Mouse (Mus musculus) CH12.LX (cell line): Measurements from ENCODE around the gene Filip1l. TPM values are rescaled to one million over a fixed set of nuclear protein-coding genes. Genes with fewer than 3 reads are reported as not detected.

Experiments used
- DNase-seq: peaks from one replicate; pipeline ENCODE4 v3.0.0-alpha.2; 2013; ENCODE audit errors: extremely low read depth
- H3K27ac ChIP-seq: 2 replicates; pipeline ENCODE4 v1.5.1; 2012; ENCODE audit warnings: low read depth, mild to moderate bottlenecking, control low read depth, moderate library complexity; ENCODE audit not compliant: insufficient read depth
- H3K27me3 ChIP-seq: replicated peaks from 2 replicates; pipeline ENCODE3; 2012; ENCODE audit warnings: inconsistent platforms
- H3K36me3 ChIP-seq, 2 experiments: replicated peaks in 1 of 2; 2 replicates each; pipeline versions ENCODE3 to v1.6.1; 2012; ENCODE audit warnings: inconsistent platforms in 1 of 2, low read length in 1 of 2, mild to moderate bottlenecking in 1 of 2, mixed read lengths in 1 of 2, moderate library complexity in 1 of 2; ENCODE audit not compliant: control insufficient read depth in 1 of 2, insufficient read depth in 1 of 2
- H3K4me1 ChIP-seq, 2 experiments: 2 replicates each; pipeline ENCODE4 v1.6.1; 2012; ENCODE audit warnings: inconsistent platforms in 1 of 2, moderate library complexity in 1 of 2; ENCODE audit not compliant: insufficient read depth in 2 of 2, control insufficient read depth in 1 of 2
- H3K4me2 ChIP-seq: 2 replicates; pipeline ENCODE4 v1.6.1; 2012; ENCODE audit warnings: low read depth, mild to moderate bottlenecking, control low read depth; ENCODE audit not compliant: poor library complexity, insufficient read depth, severe bottlenecking
- H3K4me3 ChIP-seq, 3 experiments: fragments of 150-350 bp in 1 of 3; sonication (generic) in 1 of 3; replicated peaks in 1 of 3; 2 replicates each; pipeline versions ENCODE3 to v1.5.1; 2011 to 2012; ENCODE audit warnings: low read depth in 2 of 3, low read length in 2 of 3, mild to moderate bottlenecking in 2 of 3, moderate library complexity in 2 of 3, control low read depth in 1 of 3, improper control_type of control experiment in 1 of 3, inconsistent platforms in 1 of 3, mixed read lengths in 1 of 3; ENCODE audit not compliant: poor library complexity in 1 of 3
- H3K79me2 ChIP-seq: replicated peaks from 2 replicates; pipeline ENCODE4 v1.6.1; 2012; ENCODE audit warnings: mild to moderate bottlenecking, moderate library complexity; ENCODE audit not compliant: control insufficient read depth, poor library complexity, insufficient read depth, severe bottlenecking; ENCODE audit errors: extremely low read depth
- H3K9ac ChIP-seq: 2 replicates; pipeline ENCODE4 v1.6.1; 2012; ENCODE audit warnings: low read depth, mild to moderate bottlenecking, control low read depth, moderate library complexity; ENCODE audit not compliant: insufficient read depth
- H3K9me3 ChIP-seq: replicated peaks from 2 replicates; pipeline ENCODE3; 2012; ENCODE audit warnings: low read length, inconsistent platforms, mixed read lengths
- BHLHE40 ChIP-seq: IDR thresholded peaks from 2 replicates; pipeline ENCODE4 v1.6.1; 2011; ENCODE audit warnings: mild to moderate bottlenecking, low read depth, low read length, improper control_type of control experiment
- CHD1 ChIP-seq: IDR thresholded peaks from 2 replicates; pipeline ENCODE4 v1.6.1; 2012; ENCODE audit warnings: low read depth, low read length, improper control_type of control experiment, inconsistent platforms
- CTCF ChIP-seq, 2 experiments: IDR thresholded peaks in 1 of 2; conservative IDR thresholded peaks in 1 of 2; 2 replicates each; pipeline ENCODE4 v1.5.1; 2011 to 2012; ENCODE audit warnings: low read depth in 2 of 2, low read length in 2 of 2, improper control_type of control experiment in 1 of 2, inconsistent platforms in 1 of 2, mild to moderate bottlenecking in 1 of 2, moderate library complexity in 1 of 2
- E2F4 ChIP-seq: IDR thresholded peaks from 2 replicates; pipeline ENCODE4 v1.6.1; 2011; ENCODE audit warnings: low read depth, low read length, improper control_type of control experiment; ENCODE audit not compliant: insufficient replicate concordance
- ELF1 ChIP-seq: IDR thresholded peaks from 2 replicates; pipeline ENCODE4 v1.6.1; 2014; ENCODE audit warnings: low read depth, mild to moderate bottlenecking, inconsistent platforms, low read length, improper control_type of control experiment
- GABPA ChIP-seq: IDR thresholded peaks from 2 replicates; pipeline ENCODE4 v1.6.1; 2012; ENCODE audit warnings: low read depth, low read length, improper control_type of control experiment, inconsistent platforms; ENCODE audit not compliant: insufficient replicate concordance
- IRF4 ChIP-seq: IDR thresholded peaks from 2 replicates; pipeline ENCODE4 v1.6.1; 2014; ENCODE audit warnings: low read depth, mild to moderate bottlenecking, inconsistent platforms, low read length, improper control_type of control experiment
- MAZ ChIP-seq: IDR thresholded peaks from 2 replicates; pipeline ENCODE4 v1.6.1; 2012; ENCODE audit warnings: low read depth, mild to moderate bottlenecking, inconsistent platforms, low read length, improper control_type of control experiment, moderate library complexity
- MEF2A ChIP-seq: IDR thresholded peaks from 2 replicates; pipeline ENCODE4 v1.6.1; 2014; ENCODE audit warnings: low read depth, mild to moderate bottlenecking, inconsistent platforms, low read length, improper control_type of control experiment, borderline replicate concordance
- NRF1 ChIP-seq: IDR thresholded peaks from 2 replicates; pipeline ENCODE4 v1.6.1; 2014; ENCODE audit warnings: low read depth, mild to moderate bottlenecking, inconsistent platforms, low read length, improper control_type of control experiment, moderate library complexity
- PAX5 ChIP-seq: IDR thresholded peaks from 2 replicates; pipeline ENCODE4 v1.6.1; 2012; ENCODE audit warnings: low read length, inconsistent platforms, mixed read lengths
- POLR2A ChIP-seq: IDR thresholded peaks from 2 replicates; pipeline ENCODE4 v1.6.1; 2011; ENCODE audit warnings: low read depth, mild to moderate bottlenecking, improper control_type of control experiment, low read length
- RAD21 ChIP-seq: IDR thresholded peaks from 2 replicates; pipeline ENCODE4 v1.6.1; 2011; ENCODE audit warnings: low read depth, mild to moderate bottlenecking, low read length, improper control_type of control experiment, moderate library complexity
- SIN3A ChIP-seq: IDR thresholded peaks from 2 replicates; pipeline ENCODE4 v1.6.1; 2012; ENCODE audit warnings: low read length, improper control_type of control experiment, inconsistent platforms
- SMC3 ChIP-seq: IDR thresholded peaks from 2 replicates; pipeline ENCODE4 v1.6.1; 2011; ENCODE audit warnings: low read depth, low read length, improper control_type of control experiment
- TCF12 ChIP-seq: IDR thresholded peaks from 2 replicates; pipeline ENCODE4 v1.6.1; 2014; ENCODE audit warnings: low read depth, mild to moderate bottlenecking, inconsistent platforms, low read length, improper control_type of control experiment
- USF2 ChIP-seq: conservative IDR thresholded peaks from 2 replicates; pipeline ENCODE4 v1.6.1; 2011; ENCODE audit warnings: low read depth, low read length, improper control_type of control experiment
- dilution Hi-C: fragments of 300-500 bp; cut with MboI; formaldehyde crosslinking; loops from 2 replicates; pipeline ENCODE4 v1.14.3; 2020; ENCODE audit warnings: low sequenced_read_pairs; ENCODE audit not compliant: extremely low pct_unique_long_range_greater_than_20kb, extremely low pct_ligation_motif_present
- in situ Hi-C: fragments of 300-500 bp; cut with MboI; formaldehyde crosslinking; loops from 3 replicates; pipeline ENCODE4 v1.14.3; 2019; ENCODE audit warnings: low sequenced_read_pairs, low pct_ligation_motif_present, low pct_unique_long_range_greater_than_20kb, mixed read lengths
- polyA plus RNA-seq: library from polyadenylated mRNA; unstranded; fragments of >175 nt; gene quantifications from 2 replicates; pipeline ENCODE4 v1.2.1, GENCODE M21; 2012; ENCODE audit warnings: low read depth; ENCODE audit not compliant: insufficient read length
- total RNA-seq, 2 experiments: library from RNA; depleted of rRNA; stranded (reverse); fragments of 300-350 nt in 1 of 2; fragments of >200 nt in 1 of 2; gene quantifications; 2 replicates each; pipeline ENCODE4 v1.2.3; 2012 to 2014

Filip1l gene
- total and polyA plus RNA-seq, 3 experiments, result 2.1 to 17.6 (median 5.7) TPM

DNA sequence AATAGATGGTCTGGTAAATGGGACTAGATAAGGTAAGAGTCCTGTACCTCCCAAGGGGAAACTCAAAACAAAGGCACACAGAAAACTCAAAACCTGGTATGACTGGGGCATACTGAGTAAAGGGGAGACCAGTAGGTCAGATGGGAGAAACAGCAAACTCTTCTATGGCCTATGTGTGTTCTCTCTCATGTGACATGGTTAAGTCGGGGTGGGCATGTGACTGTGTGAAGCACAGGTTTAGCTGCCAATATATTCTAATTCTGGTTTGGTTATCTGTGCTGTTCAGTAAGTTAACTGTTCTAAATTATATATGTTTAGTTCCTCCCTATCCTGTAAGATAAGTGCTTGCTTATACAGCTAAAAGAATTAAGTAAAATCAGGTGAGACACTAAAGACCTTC lies 207.3 kb downstream of the Filip1l start:
- Histone ChIP-seq H3K9me3 (no peaks in the 10 kb centered on the region), H3K4me2 (no peak overlapping the region), H3K4me3 (no peak overlapping the region), H3K9ac (no peak overlapping the region), H3K79me2 (no peaks in the 10 kb centered on the region; the same call in 1 of the 2 replicates), H3K27me3 (no peaks in the 10 kb centered on the region), H3K4me1 (peaks cover 4 to 60% of the 10 kb centered on the region in 2 experiments; a peak in 3 of 4 replicates), H3K27ac (no peak overlapping the region), H3K36me3 (peaks cover 0 to 47% of the 10 kb centered on the region in 2 experiments)
- in situ Hi-C loops (no loop called here), dilution Hi-C loops (no loop called here)
- DNase-seq, result no peak
- no peak for TF ChIP-seq MEF2A

GRCm38 (mm10) chr16:57563453-57563852 lies 210.6 kb downstream of the Filip1l start:
- H3K4me1 ChIP-seq, result peaks cover 4 to 35% of the 10 kb centered on the region in 2 experiments; a peak in 2 of 4 replicates
- H3K9ac ChIP-seq, result no peak overlapping the region
- H3K27me3 ChIP-seq, result no peaks in the 10 kb centered on the region
- peaks cover 0 to 48% of the 10 kb centered on the region in 2 experiments for H3K36me3 ChIP-seq
- in situ Hi-C loops, result no loop called here
- no peak overlapping the region for H3K27ac ChIP-seq
- TF ChIP-seq MAZ (no peak), CHD1 (no peak), GABPA (no peak), POLR2A (no peak), SIN3A (no peak), PAX5 (no peak), ELF1 (no peak), TCF12 (no peak), IRF4 (no peak), BHLHE40 (no peak), E2F4 (no peak), NRF1 (no peak), MEF2A (no peak), USF2 (no peak), CTCF (conservative IDR thresholded peaks at IDR 0.05 in 1 of 2, IDR thresholded peaks at IDR 0.05 in 1 of 2; ENCODE audit: low read depth in 2 of 2, low read length in 2 of 2) (no peak), RAD21 (no peak), SMC3 (no peak)
- DNase-seq, result no peak
- H3K4me3 ChIP-seq, result no peak overlapping the region
- no peaks in the 10 kb centered on the region; the same call in 1 of the 2 replicates for H3K79me2 ChIP-seq
- no peak overlapping the region for H3K4me2 ChIP-seq
- dilution Hi-C loops, result no loop called here
- H3K9me3 ChIP-seq, result no peaks in the 10 kb centered on the region
